Mouse (Mus musculus): ENCODE data around the gene Lsm2.
A peak's percentile ranks its signal among the peaks of the same experiment; 100 is the strongest.
"Not testable (repeated sequence)": the region's sequence is repeated elsewhere in the genome, so short reads cannot be mapped to it uniquely, and the experiment has no call there.

Lsm2 gene

DNA sequence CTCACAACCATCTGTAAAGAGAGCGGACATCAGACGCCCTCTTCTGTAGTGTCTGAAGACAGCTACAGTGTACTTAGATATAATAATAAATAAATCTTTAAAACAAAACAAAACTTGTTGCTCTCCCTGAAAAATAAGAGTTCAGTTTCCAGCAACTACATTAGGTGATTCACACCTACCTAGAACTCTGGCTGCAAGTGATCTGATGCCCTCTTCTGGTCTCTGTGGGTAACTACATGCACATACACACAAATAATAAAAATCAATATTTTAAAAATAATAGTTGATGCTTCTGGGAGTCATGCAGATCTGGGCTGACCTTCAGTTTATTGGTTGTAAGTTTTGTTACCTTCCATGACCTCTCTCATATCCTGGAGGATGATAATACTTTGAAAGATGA lies 2.6 kb downstream of the Lsm2 start:
- DNase-seq (ENCODE audit: low spot score) = no peak

DNA sequence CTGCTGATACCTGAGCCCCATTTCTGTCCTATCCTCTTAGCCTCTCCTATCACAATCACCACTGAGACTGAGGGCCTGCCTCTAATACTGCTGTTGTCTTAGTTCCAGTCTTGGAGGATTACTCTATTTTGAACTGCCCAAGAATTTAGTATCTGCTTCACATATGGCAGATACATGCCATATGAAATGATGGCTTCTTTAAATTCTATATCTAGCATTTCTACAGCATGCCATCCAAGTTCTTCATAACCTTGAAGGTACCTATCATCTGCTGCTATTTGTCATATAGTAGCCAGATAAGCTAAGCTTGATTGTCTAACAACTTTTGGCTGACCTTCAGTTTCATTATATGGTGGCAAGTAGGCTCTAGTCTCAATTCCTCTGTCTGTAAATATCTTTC lies 13.1 kb downstream of the Lsm2 start:
- DNase-seq (ENCODE audit: low spot score) = no peak

DNA sequence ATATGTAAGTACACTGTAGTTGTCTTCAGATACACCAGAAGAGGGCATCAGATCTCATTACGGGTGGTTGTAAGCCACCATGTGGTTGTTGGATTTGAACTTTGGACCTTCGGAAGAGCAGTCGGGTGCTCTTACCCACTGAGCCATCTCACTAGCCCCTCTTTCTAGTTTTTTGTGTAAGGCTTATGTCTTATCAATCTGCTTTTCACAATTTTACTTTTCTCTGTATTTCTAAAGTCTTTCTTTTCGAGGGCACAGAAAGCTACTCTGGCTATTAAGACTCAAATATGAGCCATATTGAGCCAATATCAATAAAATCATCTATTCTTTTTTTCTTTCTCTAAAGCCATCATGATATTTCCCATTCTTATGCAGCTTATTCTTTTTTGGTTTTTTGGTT lies 13.5 kb downstream of the Lsm2 start:
- DNase-seq (ENCODE audit: low spot score) = not testable (repeated sequence)

DNA sequence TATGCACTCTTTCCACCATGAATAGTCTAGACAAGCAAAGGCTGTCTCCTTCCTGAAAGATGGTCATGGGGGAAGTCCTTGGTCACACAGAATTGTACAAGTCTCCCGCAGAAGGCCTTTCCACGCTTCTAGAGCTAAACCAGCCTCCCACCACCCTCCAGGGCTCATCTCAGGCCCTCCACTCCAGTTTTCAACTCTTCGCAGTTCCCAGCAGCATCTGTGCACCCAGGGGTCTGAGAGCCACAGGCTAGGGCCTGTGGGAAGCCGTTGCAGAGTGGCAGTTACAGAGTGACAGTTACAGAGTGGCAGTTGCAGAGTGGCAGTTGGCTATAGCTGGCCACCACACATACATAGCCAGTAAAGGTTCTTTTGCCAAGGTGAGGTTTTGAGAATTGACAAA lies 14.3 kb downstream of the Lsm2 start:
- DNase-seq (ENCODE audit: low spot score) = not testable (repeated sequence)

DNA sequence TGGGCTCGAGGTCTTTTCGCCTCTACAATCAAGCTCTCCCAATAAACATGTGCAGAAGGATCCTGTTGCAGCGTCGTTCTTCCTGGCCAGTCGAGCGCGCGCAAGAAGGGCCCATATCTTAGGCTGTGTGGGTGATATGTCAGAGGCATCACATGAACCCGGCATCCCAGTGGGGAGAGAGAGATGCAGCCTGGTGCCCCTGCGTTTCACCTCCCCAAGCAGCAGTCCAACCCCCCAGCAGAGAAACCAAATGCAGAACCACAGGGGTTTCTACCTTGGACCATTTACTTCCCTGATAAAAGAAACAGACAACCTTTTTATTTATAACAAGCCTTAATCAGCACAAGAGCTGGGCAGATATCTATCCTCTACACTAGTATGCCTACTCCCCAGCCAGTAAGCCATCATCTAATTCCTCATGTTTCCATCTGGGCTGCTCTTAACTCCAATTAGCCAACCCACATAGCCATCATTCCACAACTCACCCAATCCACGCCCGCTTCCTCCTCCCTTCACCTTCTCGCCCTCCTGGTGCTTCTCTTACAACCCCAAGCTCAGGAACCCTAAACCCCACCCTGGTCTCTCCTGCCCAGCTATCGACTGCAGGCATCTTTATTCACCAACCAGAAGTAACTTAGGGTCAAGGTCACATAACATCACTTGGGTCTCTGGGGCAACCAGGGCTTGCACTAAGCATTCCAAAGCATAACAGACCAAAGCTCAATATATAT lies 14.9 kb downstream of the Lsm2 start:
- no peak for DNase-seq (ENCODE audit: low spot score)

DNA sequence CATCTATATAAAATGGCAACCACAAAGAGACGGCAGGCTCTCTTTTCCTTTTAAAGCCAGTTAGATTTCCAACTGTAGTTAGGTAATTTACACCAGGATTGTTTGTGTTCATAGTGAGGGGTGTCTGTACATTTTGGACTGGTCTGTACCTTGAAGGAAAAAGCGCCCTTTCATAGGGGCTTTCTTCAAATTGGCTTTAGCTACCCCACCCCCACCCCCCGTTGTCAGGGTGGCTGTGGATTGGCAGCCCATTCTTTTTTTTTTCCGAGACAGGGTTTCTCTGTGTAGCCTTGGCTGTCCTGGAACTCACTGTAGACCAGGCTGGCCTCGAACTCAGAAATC lies 15.5 kb downstream of the Lsm2 start:
- DNase-seq (ENCODE audit: low spot score) = no peak

DNA sequence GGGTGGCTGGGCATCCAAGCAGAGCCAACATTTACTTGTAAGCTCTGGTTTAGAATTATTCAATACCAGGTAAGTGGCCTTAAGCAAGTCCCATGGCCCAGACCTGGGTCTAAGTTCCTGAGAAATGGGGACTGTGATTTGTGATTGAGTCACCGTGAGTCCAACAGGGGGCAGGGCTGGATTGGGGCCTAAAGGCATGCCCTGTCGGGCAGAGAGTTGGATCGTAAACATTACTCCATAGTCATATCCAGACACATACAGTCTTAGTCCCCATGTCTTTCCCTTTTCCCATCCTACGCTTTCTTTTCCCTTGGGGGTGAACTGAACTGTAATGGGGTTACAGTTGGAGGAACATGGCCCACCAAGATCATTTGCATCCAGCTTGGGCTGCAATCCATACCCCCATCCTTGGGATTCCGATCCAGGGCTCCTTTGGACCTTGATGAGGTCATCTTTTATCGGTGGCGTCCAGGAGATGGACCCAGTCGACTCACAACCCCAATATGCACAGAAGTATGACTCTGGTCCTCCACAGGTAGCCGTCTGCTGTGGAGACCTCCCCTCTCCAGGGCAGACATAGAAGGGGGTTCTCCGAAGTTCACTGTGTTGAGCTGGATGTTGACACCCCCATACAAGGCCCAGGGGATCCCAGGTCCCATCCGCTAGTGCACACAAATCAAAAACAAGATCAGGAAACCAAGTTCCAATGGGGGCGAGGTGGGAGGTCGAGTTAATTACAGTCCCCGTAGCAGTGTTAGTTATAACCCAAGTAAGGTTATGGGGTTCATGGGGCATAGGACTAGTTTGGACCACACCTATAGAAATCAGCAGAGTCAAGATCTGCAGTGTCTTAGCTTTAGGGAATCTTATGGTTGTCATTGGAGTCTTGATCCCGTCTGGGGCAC lies 17.1 kb downstream of the Lsm2 start:
- no peak for DNase-seq (ENCODE audit: low spot score)

DNA sequence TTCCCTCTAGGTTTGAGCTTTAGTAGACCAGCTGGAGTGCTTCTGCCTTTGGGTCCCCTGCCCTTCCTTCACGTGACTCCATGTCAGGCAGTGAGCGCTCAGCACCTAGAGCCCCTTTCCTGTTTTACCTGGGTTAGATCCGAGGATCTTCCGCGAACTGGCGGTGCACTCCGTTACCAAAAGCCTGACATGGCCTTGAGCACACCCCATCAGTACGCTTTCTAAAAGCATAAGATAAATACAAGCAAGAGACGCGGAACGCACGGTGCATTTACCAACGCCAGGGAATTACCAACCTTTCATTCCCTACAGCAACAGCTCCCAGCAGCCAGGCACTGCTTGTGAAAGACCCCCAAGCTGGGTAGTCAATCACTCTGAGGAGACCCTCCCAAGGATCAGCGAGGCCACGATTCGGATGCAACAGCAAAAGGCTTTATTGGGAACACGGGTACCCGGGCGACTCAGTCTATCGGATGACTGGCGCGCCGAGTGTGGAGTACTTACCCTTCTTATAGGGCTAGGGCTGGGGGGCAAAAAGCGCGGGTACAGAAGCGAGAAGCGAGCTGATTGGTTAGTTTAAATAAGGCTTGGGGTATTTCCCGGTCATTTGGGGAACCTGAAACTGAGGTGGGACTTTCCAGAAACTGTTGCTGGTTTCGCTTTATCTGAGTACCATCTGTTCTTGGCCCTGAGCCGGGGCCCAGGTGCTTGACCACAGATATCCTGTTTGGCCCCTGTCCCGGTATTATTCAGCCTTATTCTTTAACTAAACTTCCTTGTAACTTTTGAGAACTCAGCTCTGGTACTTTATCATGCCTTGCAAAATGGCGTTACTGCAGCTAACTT lies 18.4 kb downstream of the Lsm2 start:
- not testable (repeated sequence) for DNase-seq (ENCODE audit: low spot score)

DNA sequence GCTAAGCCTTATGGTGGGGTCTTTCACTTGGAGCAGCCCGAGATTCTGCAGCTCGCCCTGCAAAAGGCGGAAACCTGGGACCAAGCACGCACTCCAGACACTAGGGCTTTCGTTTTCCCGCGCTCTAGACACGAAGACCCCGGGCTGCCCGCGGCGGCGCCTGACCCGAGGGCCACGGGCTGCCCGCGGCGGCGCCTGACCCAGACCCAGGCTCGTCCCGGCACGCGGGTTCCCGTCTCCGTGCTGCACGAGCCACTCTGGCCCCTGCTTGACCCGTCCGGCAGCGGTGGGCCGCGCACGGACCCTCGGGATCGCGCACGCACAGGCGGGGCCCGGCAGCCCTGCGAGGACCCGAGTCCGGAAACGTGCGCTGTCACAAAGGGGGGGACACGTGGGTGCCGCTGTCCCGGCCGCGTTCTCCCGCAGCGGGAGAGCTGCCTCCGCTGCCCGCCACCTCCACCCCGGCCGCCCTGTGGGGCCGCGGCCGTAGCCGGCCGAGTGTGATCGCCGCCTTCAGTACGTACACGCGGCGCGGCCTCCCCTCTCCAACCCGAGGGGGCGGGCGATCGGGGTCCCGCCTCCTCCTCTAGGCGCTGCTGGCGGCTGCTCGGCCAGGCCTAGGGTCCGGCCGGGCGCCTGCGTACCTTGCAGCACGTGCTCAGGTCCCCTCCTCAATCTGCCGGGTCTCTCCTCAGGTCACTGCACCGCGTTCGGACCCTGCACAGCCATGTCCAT lies 19.2 kb downstream of the Lsm2 start, which contains the start of gene Vars:
Gene Vars (plus strand): TSS at position 271 of the 735 bp plus-strand sequence.
- peak; percentile 77 for DNase-seq (ENCODE audit: low spot score)

DNA sequence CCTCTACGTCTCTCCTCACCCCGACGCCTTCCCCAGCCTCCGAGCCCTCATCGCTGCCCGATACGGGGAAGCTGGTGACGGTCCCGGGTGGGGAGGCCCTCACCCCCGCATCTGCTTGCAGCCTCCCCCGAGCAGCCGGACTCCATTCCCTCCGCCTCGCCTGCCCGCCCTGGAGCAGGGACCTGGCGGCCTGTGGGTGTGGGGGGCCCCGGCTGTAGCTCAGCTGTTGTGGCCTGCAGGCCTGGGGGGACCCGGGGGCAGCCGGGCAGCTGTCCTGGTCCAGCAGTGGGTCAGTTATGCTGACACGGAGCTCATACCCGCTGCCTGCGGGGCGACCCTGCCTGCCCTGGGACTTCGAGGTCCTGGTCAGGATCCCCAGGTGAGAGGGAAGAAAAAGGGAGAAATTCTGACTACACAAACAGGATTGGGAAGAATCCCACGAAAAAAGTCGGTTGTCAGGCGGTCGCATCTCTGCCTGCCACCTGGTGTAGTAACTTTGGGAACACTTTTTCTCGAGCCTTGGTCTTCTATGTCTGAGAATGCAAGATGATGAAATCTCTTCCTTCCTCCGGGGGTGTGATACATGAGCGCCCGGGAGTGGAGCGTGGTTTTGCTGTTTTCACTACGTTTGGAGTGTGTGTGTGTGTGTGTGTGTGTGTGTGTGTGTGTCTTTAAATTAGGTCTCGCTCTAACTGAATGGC lies 19.9 kb downstream of the Lsm2 start:
- no peak for DNase-seq (ENCODE audit: low spot score)

DNA sequence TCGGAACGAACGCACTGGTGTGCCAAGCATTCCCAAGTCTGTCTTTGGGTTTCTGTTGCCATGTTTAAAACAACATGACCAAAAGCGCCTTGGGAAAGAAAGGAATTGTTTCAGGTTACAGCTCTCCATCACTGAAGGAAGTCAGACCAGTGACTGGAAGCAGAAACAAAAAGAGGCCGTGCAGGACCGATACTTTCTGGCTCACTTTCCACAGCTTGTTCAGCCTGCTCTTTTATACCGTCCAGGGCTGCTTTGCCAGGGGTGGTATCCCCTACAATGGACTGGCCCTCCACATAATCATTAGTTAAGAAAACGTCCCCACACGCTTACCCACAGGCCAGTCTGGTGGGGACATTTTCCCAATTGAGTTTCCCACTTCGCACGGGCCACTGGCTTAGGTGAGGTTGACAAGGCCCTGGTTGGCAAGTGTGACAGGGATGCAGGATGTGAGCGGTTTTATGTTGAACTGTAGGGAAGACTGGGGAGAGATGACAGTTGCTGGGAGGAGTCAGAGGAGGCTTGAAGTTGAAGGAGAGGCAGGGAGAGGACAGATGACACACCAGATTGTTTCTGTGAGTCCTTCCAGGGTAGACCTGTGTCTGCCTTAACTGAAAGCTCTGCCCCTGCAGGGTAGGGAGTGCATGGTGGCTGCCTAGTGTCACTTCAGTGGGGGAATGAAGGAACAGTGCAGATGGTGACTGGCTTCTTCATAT lies 20.6 kb downstream of the Lsm2 start:
- peak; percentile 55 for DNase-seq (ENCODE audit: low spot score)

DNA sequence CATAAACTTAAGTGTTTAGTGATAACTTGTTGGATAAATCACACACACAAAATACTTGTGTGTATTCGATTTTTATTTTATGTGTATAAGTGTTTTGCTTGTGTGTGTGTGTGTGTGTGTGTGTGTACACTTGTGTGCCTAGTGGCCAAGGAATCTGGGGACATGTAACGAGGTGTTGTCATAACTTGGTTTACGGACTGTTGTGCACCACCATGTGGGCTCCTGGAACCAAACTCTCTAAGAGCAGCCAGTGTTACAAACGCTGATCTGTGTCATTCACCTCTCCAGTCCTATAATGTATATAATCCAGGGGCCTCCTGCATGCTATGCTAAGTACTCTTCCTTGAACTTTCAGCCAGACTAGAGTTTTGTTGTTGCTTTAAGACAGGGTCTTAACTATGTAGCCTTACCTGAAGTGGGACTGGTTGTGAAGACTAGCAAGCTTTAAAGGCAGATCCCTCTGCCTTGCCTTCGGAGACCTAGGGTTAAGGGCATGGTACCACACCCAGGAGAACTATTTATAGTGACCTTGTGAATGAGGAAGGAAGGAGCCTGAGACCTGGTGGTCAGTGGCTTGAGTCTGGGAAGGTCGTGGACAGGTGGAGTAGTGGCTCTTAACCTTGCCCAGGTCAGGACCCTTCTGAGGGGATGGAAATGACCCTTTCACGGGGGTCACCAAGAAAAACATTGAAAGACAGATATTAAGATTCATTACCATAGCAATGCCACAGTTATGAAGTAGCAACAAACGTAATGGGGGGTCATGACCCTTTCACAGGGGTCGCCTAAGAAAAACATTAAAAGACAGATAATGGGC lies 21.6 kb downstream of the Lsm2 start:
- no peak for DNase-seq (ENCODE audit: low spot score)

DNA sequence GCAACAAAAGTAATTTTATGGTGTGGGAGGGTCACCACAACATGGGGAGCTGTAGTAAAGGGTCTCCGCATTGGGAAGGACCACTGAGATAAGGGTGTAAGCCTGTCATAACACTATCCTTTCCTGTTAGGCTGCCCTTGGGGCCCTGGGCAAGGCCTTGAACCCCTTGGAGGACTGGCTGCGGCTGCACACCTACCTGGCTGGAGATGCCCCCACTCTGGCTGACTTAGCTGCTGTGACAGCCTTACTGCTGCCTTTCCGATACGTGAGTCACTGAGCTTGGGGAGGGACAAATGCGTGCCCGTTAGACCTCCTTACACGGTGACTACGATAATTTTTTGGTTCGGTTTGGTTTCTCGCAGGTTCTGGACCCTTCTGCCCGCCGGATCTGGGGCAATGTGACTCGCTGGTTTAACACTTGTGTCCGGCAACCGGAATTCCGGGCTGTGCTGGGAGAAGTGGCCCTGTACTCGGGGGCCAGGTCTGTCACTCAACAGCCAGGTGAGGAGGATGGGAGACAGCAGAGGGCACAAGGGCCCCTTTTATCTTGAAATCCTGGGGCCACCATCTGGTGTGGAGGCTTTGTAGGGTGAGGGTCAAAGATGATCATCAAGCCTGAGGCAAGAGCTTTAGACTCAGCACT lies 22.5 kb downstream of the Lsm2 start:
- DNase-seq (ENCODE audit: low spot score) = no peak

DNA sequence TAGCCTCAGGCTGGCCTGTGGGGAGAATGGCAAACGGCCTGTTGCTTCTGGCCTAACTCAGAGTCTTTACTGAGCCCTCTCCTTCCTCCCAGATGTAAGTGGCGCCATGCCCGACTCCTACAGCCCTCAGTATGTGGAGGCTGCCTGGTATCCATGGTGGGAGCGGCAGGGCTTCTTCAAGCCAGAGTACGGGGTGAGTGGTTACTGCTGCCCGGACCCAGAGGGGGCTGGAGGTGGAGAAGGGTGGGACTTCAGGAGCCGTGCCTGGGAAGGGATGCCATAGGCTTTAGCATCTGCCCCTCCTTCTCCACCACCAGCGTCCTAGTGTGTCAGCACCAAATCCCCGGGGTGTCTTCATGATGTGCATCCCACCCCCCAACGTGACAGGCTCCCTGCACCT lies 23.5 kb downstream of the Lsm2 start:
- DNase-seq (ENCODE audit: low spot score) = no peak

DNA sequence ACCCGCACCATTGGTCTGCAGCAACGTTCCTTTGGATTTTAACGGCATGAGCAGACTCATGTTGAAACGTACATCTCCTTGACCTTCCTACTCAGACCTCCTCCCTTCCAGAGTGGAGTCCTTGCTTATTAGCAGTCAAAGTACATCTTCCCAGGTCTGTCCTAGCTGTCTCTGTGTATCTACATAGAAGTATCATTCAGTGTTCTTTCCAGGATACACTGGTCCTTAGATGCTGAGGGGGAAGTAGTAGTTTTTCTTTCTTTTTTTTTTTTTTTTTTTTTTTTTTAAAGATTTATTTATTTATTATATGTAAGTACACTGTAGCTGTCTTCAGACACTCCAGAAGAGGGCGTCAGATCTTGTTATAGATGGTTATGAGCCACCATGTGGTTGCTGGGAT lies 24.2 kb downstream of the Lsm2 start:
- not testable (repeated sequence) for DNase-seq (ENCODE audit: low spot score)

DNA sequence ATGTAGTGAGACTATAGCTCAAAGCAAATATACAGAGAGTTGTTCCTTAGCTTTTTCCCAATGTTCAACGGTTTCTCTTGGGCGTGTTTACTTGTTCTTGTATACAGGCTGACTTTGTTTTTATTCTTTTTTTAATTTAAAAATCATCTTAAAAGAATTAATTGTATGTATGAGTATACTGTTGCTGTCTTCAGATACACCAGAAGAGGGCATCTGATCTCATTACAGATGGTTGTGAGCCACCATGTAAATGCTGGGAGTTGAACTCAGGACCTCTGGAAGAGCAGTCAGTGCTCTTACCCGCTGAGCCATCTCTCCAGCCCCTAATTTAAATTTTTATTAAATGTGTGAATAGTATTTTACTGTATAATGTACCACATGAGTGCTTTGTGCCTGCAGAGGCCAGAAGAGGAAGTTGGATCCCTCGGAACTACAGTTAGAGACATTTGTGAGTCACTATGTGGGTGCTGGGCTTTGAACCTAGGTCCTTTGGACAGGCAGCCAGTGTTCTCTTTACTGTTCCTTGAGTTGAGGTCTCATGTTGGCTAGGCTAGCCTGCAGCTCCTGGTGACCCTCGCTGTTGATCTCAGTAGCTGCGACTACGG lies 25.8 kb downstream of the Lsm2 start:
- DNase-seq (ENCODE audit: low spot score) = no peak

DNA sequence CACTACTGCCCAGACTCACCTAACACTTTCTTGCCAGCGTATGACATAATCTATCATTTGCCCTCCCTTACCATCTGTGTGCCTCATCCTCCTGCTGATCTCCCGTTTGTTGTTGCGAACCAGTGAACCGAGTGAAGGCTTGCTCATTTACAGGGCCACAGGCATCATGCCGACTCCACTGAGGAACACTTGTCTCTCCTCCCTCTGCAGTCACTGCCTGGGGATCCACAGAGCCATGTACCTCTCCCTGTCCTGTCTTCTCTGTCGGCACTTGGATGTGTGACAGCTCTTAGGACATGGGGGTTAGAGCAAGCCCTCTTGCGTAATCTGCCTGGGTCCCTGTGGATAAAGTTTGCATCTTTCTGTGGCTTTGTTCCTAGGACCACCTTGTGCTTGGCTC lies 27.9 kb downstream of the Lsm2 start:
- DNase-seq (ENCODE audit: low spot score) = no peak

DNA sequence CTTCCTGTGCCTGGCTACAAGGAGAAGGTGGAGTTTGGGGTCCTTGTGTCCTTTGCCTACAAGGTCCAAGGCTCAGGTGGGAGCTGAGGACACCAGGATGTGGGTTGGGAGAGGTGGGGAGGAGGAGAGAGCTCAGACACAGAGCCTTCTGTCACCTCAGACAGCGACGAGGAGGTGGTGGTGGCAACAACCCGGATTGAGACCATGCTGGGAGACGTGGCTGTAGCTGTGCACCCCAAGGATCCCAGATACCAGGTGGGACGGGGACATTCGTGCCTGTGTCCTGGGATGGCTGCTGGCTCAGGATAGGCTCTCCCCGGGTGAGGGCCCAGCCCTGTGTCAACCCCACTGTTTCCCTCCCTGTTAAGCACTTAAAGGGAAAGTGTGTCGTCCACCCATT lies 29.8 kb downstream of the Lsm2 start:
- no peak for DNase-seq (ENCODE audit: low spot score)

DNA sequence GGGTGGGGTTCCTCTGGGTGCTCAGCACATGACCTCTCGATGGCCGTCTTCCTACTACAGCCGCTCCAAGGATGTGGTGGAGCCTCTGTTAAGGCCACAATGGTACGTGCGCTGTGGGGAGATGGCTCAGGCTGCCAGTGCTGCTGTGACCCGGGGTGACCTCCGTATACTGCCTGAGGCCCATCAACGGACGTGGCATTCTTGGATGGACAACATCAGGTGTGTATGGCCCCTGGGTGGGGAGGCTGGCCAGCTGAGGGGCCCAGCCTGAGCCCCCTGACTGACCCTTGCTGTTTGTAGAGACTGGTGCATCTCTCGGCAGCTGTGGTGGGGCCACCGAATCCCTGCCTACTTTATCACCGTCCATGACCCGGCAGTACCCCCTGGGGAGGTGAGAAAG lies 30.8 kb downstream of the Lsm2 start:
- DNase-seq (ENCODE audit: low spot score) = no peak
